ENCODE assay signal across 8 mouse cellular contexts in the genomic region with DNA sequence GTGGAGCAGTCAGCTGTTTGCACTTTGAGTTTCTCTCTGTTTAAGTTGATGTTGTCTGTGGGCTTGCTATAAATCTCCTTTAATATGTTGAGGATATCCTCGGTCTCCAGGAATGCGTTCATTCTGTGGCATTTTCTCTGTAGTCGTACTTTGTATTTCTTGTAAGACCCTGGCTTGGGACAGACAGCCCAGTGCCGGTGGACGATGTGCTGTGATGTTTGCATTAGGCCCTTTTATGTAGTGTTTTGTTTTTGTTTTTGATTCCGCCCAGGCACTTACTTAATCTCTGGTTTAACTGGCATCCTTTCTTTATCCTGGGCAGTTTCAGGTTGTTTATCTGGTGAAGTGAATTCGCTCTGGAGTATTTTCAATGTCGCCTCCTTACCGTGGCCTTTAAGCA. TPM values are rescaled to one million over a fixed set of nuclear protein-coding genes. Genes with fewer than 3 reads are reported as not detected.
DNase-seq lines count a peak whose midpoint lies in the region; ATAC-seq and TF ChIP-seq lines count a peak whose summit lies in the region.
"Had no signal": no experiment of that assay in that cellular context is flagged by ENCODE, and none has a peak within 500 bp of the region (broad histone marks: within the 10 kb centered on the region; RNA-seq: fewer than 3 reads in every experiment).

No protein-coding gene starts in this region.

- peaks cover 63% of the 10 kb centered on the region for H3K79me2 ChIP-seq in CH12.LX (replicated peaks; ENCODE audit: control insufficient read depth, extremely low read depth, insufficient read depth, poor library complexity, severe bottlenecking)

- H3K9ac ChIP-seq in intestine, embryonic 14.5 days (ENCODE audit: low read length): no peak overlapping the region
- H3K9ac ChIP-seq in intestine, postnatal 0 days (ENCODE audit: low read depth, low read length): no peak overlapping the region
- peak overlapping the region; percentile 91 for H3K9ac ChIP-seq in CH12.LX (ENCODE audit: insufficient read depth, low read depth)
- H3K9ac ChIP-seq in embryonic facial prominence, embryonic 14.5 days (ENCODE audit: low read depth, low read length): 0 out of 2 replicates have a peak overlapping the region, but pooled peaks have one; percentile 5
- H3K9ac ChIP-seq in liver, postnatal 0 days (replicated peaks): no peak overlapping the region

- H3K4me1 ChIP-seq in intestine, embryonic 14.5 days (replicated peaks; ENCODE audit: control insufficient read depth, insufficient read depth, low read length): peaks cover 38% of the 10 kb centered on the region
- H3K4me1 ChIP-seq in intestine, postnatal 0 days (replicated peaks; ENCODE audit: control insufficient read depth, insufficient read depth, low read length): peaks cover 13% of the 10 kb centered on the region; the same call in 1 of the 2 replicates
- peaks cover 36 to 72% of the 10 kb centered on the region in 2 experiments for H3K4me1 ChIP-seq in CH12.LX (ENCODE audit: control insufficient read depth in 1 of 2, insufficient read depth in 2 of 2)
- peaks cover 13% of the 10 kb centered on the region for H3K4me1 ChIP-seq in embryonic facial prominence, embryonic 14.5 days (ENCODE audit: control insufficient read depth, insufficient read depth, low read length)
- H3K4me1 ChIP-seq in liver, postnatal 0 days (ENCODE audit: insufficient read depth): peaks cover 38% of the 10 kb centered on the region

- ATAC-seq in intestine, embryonic 14.5 days (replicated peaks; ENCODE audit: low FRiP score, low TSS enrichment, low read depth): no peak
- no peak for ATAC-seq in intestine, postnatal 0 days
- no peak for ATAC-seq in embryonic facial prominence, embryonic 14.5 days (ENCODE audit: low read depth)
- ATAC-seq in liver, postnatal 0 days: no peak

- no peaks in the 10 kb centered on the region for H3K27me3 ChIP-seq in intestine, embryonic 14.5 days (replicated peaks; ENCODE audit: control insufficient read depth, insufficient read depth, low read length)
- no peaks in the 10 kb centered on the region for H3K27me3 ChIP-seq in intestine, postnatal 0 days (replicated peaks; ENCODE audit: control insufficient read depth, insufficient read depth, low read length)
- no peaks in the 10 kb centered on the region for H3K27me3 ChIP-seq in CH12.LX (replicated peaks)
- no peaks in the 10 kb centered on the region for H3K27me3 ChIP-seq in embryonic facial prominence, embryonic 14.5 days (replicated peaks; ENCODE audit: control insufficient read depth, insufficient read depth, low read length)
- H3K27me3 ChIP-seq in liver, postnatal 0 days (ENCODE audit: insufficient read depth, low read length): no peaks in the 10 kb centered on the region

- TF ChIP-seq CTCF in intestine, postnatal 0 days (IDR thresholded peaks at IDR 0.05; ENCODE audit: low read depth): no peak
- TF ChIP-seq CTCF in CH12.LX (conservative IDR thresholded peaks at IDR 0.05 in 1 of 2, IDR thresholded peaks at IDR 0.05 in 1 of 2; ENCODE audit: low read depth in 2 of 2, low read length in 2 of 2): no peak
- no peak for TF ChIP-seq CTCF in liver, postnatal 0 days (IDR thresholded peaks at IDR 0.05; ENCODE audit: low read depth)

- H3K27ac ChIP-seq in intestine, embryonic 14.5 days (ENCODE audit: low read depth): no peak overlapping the region; the same call in 1 of the 2 replicates
- H3K27ac ChIP-seq in intestine, postnatal 0 days (ENCODE audit: low read depth, low read length): no peak overlapping the region
- H3K27ac ChIP-seq in CH12.LX (ENCODE audit: insufficient read depth, low read depth): peak overlapping the region; percentile 91
- H3K27ac ChIP-seq in embryonic facial prominence, embryonic 14.5 days (replicated peaks; ENCODE audit: low read depth, low read length): 0 out of 2 replicates have a peak overlapping the region, but pooled peaks have one; percentile 28
- no peak overlapping the region for H3K27ac ChIP-seq in liver, postnatal 0 days (ENCODE audit: low read depth)

- 0 out of 2 replicates have a peak overlapping the region, but pooled peaks have one; percentile 9 for H3K4me2 ChIP-seq in intestine, embryonic 14.5 days (ENCODE audit: low read length)
- H3K4me2 ChIP-seq in intestine, postnatal 0 days (replicated peaks; ENCODE audit: low read depth): no peak overlapping the region
- peak overlapping the region; percentile 99 for H3K4me2 ChIP-seq in CH12.LX (ENCODE audit: insufficient read depth, low read depth, poor library complexity, severe bottlenecking)
- no peak overlapping the region for H3K4me2 ChIP-seq in embryonic facial prominence, embryonic 14.5 days (ENCODE audit: low read depth, low read length)
- H3K4me2 ChIP-seq in liver, postnatal 0 days (ENCODE audit: low read depth, low read length): peak overlapping the region; percentile 55

- TF ChIP-seq RAD21 in CH12.LX (IDR thresholded peaks at IDR 0.05; ENCODE audit: low read depth, low read length): no peak

- no peaks in the 10 kb centered on the region for H3K9me3 ChIP-seq in intestine, embryonic 14.5 days (ENCODE audit: control insufficient read depth, low read length)
- H3K9me3 ChIP-seq in intestine, postnatal 0 days (ENCODE audit: control insufficient read depth): no peaks in the 10 kb centered on the region
- H3K9me3 ChIP-seq in CH12.LX (replicated peaks; ENCODE audit: low read length): peaks cover 7% of the 10 kb centered on the region
- H3K9me3 ChIP-seq in embryonic facial prominence, embryonic 14.5 days (ENCODE audit: control insufficient read depth, low read length): no peaks in the 10 kb centered on the region
- H3K9me3 ChIP-seq in liver, postnatal 0 days (ENCODE audit: low read length): no peaks in the 10 kb centered on the region

- TF ChIP-seq EP300 in CH12.LX (IDR thresholded peaks at IDR 0.05; ENCODE audit: low read length): no peak
- no peak for TF ChIP-seq EP300 in liver, postnatal 0 days (IDR thresholded peaks at IDR 0.05; ENCODE audit: low read depth)

- dilution Hi-C loops in CH12.LX (cut with MboI; ENCODE audit: extremely low pct_ligation_motif_present, extremely low pct_unique_long_range_greater_than_20kb, low sequenced_read_pairs): no loop called here

- in situ Hi-C loops in CH12.LX (cut with MboI; ENCODE audit: low pct_ligation_motif_present, low pct_unique_long_range_greater_than_20kb, low sequenced_read_pairs): no loop called here

- no peak for DNase-seq in intestine, embryonic 14.5 days (ENCODE audit: low spot score)
- no peak for DNase-seq in CH12.LX (ENCODE audit: extremely low read depth)
- no peak for DNase-seq in embryonic facial prominence, embryonic 14.5 days (ENCODE audit: low spot score)
- no peak for DNase-seq in liver, postnatal 0 days
- DNase-seq in frontal cortex, postnatal 10 days (ENCODE audit: low spot score in 2 of 2): no peak
- DNase-seq in layer of hippocampus, adult 9-11 months: no peak
- DNase-seq: right cerebral cortex, postnatal 14 days had no signal

- H3K36me3 ChIP-seq in intestine, embryonic 14.5 days (ENCODE audit: control insufficient read depth, insufficient read depth, low read length): no peaks in the 10 kb centered on the region
- no peaks in the 10 kb centered on the region for H3K36me3 ChIP-seq in intestine, postnatal 0 days (ENCODE audit: control insufficient read depth, insufficient read depth)
- peaks cover 0 to 27% of the 10 kb centered on the region in 2 experiments for H3K36me3 ChIP-seq in CH12.LX (replicated peaks in 1 of 2; ENCODE audit: control insufficient read depth in 1 of 2, insufficient read depth in 1 of 2, low read length in 1 of 2)
- no peaks in the 10 kb centered on the region for H3K36me3 ChIP-seq in embryonic facial prominence, embryonic 14.5 days (ENCODE audit: control insufficient read depth, insufficient read depth, low read length)
- H3K36me3 ChIP-seq in liver, postnatal 0 days (replicated peaks; ENCODE audit: insufficient read depth, low read length): no peaks in the 10 kb centered on the region

- 20% methylated on average over 9 of the region's 9 CpGs for WGBS in intestine, embryonic 14.5 days
- WGBS in intestine, postnatal 0 days: 22% methylated on average over 9 of the region's 9 CpGs
- WGBS in embryonic facial prominence, embryonic 14.5 days: 33% methylated on average over 9 of the region's 9 CpGs
- WGBS in liver, postnatal 0 days (ENCODE audit: insufficient replicate concordance): 37% methylated on average over 9 of the region's 9 CpGs

- TF ChIP-seq POLR2A in CH12.LX (IDR thresholded peaks at IDR 0.05; ENCODE audit: low read depth, low read length): no peak

- H3K4me3 ChIP-seq in intestine, embryonic 14.5 days (ENCODE audit: low read depth, low read length): no peak overlapping the region
- H3K4me3 ChIP-seq in intestine, postnatal 0 days (ENCODE audit: low read depth, low read length): no peak overlapping the region
- peak overlapping the region; percentile 34 to 47 (median 42) for H3K4me3 ChIP-seq in CH12.LX (replicated peaks in 1 of 3; ENCODE audit: low read depth in 2 of 3, low read length in 2 of 3, poor library complexity in 1 of 3)
- H3K4me3 ChIP-seq in embryonic facial prominence, embryonic 14.5 days (ENCODE audit: low read depth, low read length): no peak overlapping the region
- H3K4me3 ChIP-seq in liver, postnatal 0 days (ENCODE audit: low read depth, low read length): no peak overlapping the region

TF ChIP-seq in CH12.LX, 34 proteins besides CTCF, POLR2A, EP300 and RAD21 (continues in another document):
- TF ChIP-seq POLR2AphosphoS2 (IDR thresholded peaks at IDR 0.05; ENCODE audit: low read depth, low read length) (0 out of 2 replicates have a peak, but pooled peaks have one; percentile 42), MEF2A (IDR thresholded peaks at IDR 0.05; ENCODE audit: borderline replicate concordance, low read depth, low read length) (no peak), MAX (IDR thresholded peaks at IDR 0.05; ENCODE audit: low read length) (0 out of 2 replicates have a peak, but pooled peaks have one; percentile 10), TBP (conservative IDR thresholded peaks at IDR 0.05; ENCODE audit: low read depth, low read length) (no peak), UBTF (IDR thresholded peaks at IDR 0.05; ENCODE audit: low read depth, low read length) (no peak), IRF4 (IDR thresholded peaks at IDR 0.05; ENCODE audit: low read depth, low read length) (no peak), GABPA (IDR thresholded peaks at IDR 0.05; ENCODE audit: insufficient replicate concordance, low read depth, low read length) (no peak), SMC3 (IDR thresholded peaks at IDR 0.05; ENCODE audit: low read depth, low read length) (no peak), BHLHE40 (IDR thresholded peaks at IDR 0.05; ENCODE audit: low read depth, low read length) (0 out of 2 replicates have a peak, but pooled peaks have one; percentile 21)

RNA-seq across cellular contexts. Expression of gene Ccdc6, which starts 22.5 kb away (rescaled TPM):
- 23.7 and 24.6 TPM in 2 replicates for polyA plus RNA-seq in intestine, embryonic 14.5 days (2014; fragmentation: Nextera tagmentation; extraction: Ambion mirVana)
- polyA plus RNA-seq in intestine, postnatal 0 days (2015; fragmentation: Nextera tagmentation; extraction: Ambion mirVana): 8.7 and 10.0 TPM in 2 replicates
- total RNA-seq in CH12.LX (2012; rRNA removed) (28.5 and 36.7 TPM in 2 replicates), CH12.LX (2014; rRNA removed) (17.1 and 19.7 TPM in 2 replicates)
- polyA plus RNA-seq in CH12.LX (2012; ENCODE audit: insufficient read length, low read depth): 33.0 and 33.5 TPM in 2 replicates
- polyA plus RNA-seq in embryonic facial prominence, embryonic 14.5 days (2014; fragmentation: Nextera tagmentation; extraction: Ambion mirVana): 19.7 and 20.4 TPM in 2 replicates
- polyA plus RNA-seq in liver, postnatal 0 days (2015; fragmentation: Nextera tagmentation; extraction: Ambion mirVana): 5.5 and 6.3 TPM in 2 replicates

Comparison
In these comparisons a context has a peak if more than half of its experiments do, and no peak if none do; other contexts are left out.
1. H3K4me2 ChIP-seq: peak in intestine, embryonic 14.5 days (single experiment), CH12.LX (single experiment) and liver, postnatal 0 days (single experiment); none in intestine, postnatal 0 days (single experiment) and embryonic facial prominence, embryonic 14.5 days (single experiment).
2. H3K27ac ChIP-seq: peak in CH12.LX (single experiment) and embryonic facial prominence, embryonic 14.5 days (single experiment); none in intestine, embryonic 14.5 days (single experiment), intestine, postnatal 0 days (single experiment) and liver, postnatal 0 days (single experiment).
3. H3K4me3 ChIP-seq: peak in CH12.LX (3 of 3); none in intestine, embryonic 14.5 days (single experiment), intestine, postnatal 0 days (single experiment), embryonic facial prominence, embryonic 14.5 days (single experiment) and liver, postnatal 0 days (single experiment).
4. H3K9ac ChIP-seq: peak in CH12.LX (single experiment) and embryonic facial prominence, embryonic 14.5 days (single experiment); none in intestine, embryonic 14.5 days (single experiment), intestine, postnatal 0 days (single experiment) and liver, postnatal 0 days (single experiment).